Mouse (Mus musculus) CH12.LX (cell line): Measurements from ENCODE around the gene Lhfpl3.

ENCODE experiments used
- CHD1 ChIP-seq: IDR thresholded peaks from 2 replicates; pipeline ENCODE4 v1.6.1; 2012; ENCODE audit warnings: low read depth, low read length, improper control_type of control experiment, inconsistent platforms
- CTCF ChIP-seq, 2 experiments: IDR thresholded peaks in 1 of 2; conservative IDR thresholded peaks in 1 of 2; 2 replicates each; pipeline ENCODE4 v1.5.1; 2011 to 2012; ENCODE audit warnings: low read depth in 2 of 2, low read length in 2 of 2, improper control_type of control experiment in 1 of 2, inconsistent platforms in 1 of 2, mild to moderate bottlenecking in 1 of 2, moderate library complexity in 1 of 2
- E2F4 ChIP-seq: IDR thresholded peaks from 2 replicates; pipeline ENCODE4 v1.6.1; 2011; ENCODE audit warnings: low read depth, low read length, improper control_type of control experiment; ENCODE audit not compliant: insufficient replicate concordance
- EP300 ChIP-seq: IDR thresholded peaks from 2 replicates; pipeline ENCODE4 v1.6.1; 2011; ENCODE audit warnings: low read length, improper control_type of control experiment
- ETS1 ChIP-seq: conservative IDR thresholded peaks from 2 replicates; pipeline ENCODE4 v1.6.1; 2012; ENCODE audit warnings: low read depth, mild to moderate bottlenecking, inconsistent platforms, low read length, improper control_type of control experiment, moderate library complexity
- GABPA ChIP-seq: IDR thresholded peaks from 2 replicates; pipeline ENCODE4 v1.6.1; 2012; ENCODE audit warnings: low read depth, low read length, improper control_type of control experiment, inconsistent platforms; ENCODE audit not compliant: insufficient replicate concordance
- MAFK ChIP-seq: IDR thresholded peaks from 2 replicates; pipeline ENCODE4 v1.6.1; 2011; ENCODE audit warnings: low read length, improper control_type of control experiment; ENCODE audit not compliant: insufficient replicate concordance
- NELFE ChIP-seq: IDR thresholded peaks from 2 replicates; pipeline ENCODE4 v1.6.1; 2011; ENCODE audit warnings: low read depth, low read length, improper control_type of control experiment
- POLR2A ChIP-seq: IDR thresholded peaks from 2 replicates; pipeline ENCODE4 v1.6.1; 2011; ENCODE audit warnings: low read depth, mild to moderate bottlenecking, improper control_type of control experiment, low read length
- ZC3H11A ChIP-seq: IDR thresholded peaks from 2 replicates; pipeline ENCODE4 v1.6.1; 2012; ENCODE audit warnings: low read depth, mild to moderate bottlenecking, inconsistent platforms, low read length, improper control_type of control experiment

DNA sequence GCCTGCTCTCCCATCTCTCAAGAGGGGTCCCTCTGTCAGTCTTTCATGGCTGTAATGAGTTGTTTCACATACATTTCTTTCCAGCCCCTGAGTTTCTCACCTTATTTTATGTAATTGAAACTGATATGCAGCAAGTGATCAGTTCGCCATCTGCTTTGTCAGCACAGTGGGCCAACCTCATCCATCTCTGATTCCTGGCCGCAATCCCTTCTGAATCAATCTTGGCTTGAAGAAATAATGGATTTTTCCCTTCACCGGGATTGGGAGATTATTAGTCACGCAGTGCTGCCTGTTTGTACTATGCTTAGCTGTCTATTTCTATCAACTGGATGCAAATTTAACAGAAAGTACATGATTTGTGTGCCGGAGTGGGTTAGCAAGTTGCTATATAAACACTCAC, 297.0 kb downstream of the Lhfpl3 start:
- TF ChIP-seq E2F4 (no peak), POLR2A (no peak), ETS1 (no peak), GABPA (no peak), CTCF (conservative IDR thresholded peaks at IDR 0.05 in 1 of 2, IDR thresholded peaks at IDR 0.05 in 1 of 2; ENCODE audit: low read depth in 2 of 2, low read length in 2 of 2) (no peak), CHD1 (no peak), ZC3H11A (no peak), MAFK (no peak), NELFE (no peak), EP300 (no peak)
